Mouse (Mus musculus) lung, postnatal 10 days (tissue): Measurements from ENCODE around the gene Ttc12.
A peak's percentile ranks its signal among the peaks of the same experiment; 100 is the strongest.

Experiments
- DNase-seq: peaks from one replicate; pipeline ENCODE4 v3.0.0; 2021

Ttc12 gene

DNA sequence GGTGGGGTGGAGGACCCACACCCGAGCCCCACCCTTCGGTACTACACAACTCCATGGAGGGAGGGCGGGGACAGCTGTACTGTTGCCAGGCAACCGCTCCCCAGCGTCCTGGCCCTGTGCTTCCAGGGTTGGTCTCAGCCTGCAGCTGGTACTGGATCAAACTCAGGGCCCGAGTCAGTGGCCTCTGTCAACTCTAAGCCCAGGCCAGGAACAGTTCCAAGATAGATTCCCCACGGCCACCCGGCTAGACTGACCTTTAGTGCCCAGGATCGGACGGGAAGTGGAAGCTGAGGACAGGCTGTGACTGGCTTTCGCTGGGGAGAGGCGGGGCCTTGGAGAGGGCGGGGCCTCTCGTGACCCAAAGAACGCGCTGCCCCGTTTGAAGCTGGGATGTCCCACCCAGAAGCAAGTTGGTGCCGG, at the start of gene Ttc12:
TSS of gene Ttc12 (minus strand) at position 334 of the 420 bp plus-strand sequence.
- DNase-seq, result peak; percentile 95

DNA sequence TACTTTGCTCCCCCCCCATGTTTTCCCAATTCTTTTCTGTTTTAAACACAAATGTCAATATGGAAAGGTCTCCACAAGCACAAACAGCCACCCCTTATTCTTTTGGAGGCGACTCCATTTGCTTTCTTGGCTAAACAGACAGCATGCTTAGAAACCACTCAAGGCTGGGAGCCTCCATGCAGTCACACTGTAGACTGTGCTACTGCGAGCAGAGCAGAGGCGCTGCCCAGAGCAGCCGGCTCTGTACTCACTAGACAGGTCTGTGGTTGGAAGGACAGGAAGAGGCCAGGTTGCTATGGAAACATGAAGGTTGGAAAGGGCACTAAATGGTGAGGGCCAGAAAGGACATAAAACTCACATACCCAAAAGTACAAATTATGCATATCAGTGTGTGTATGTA, 48.9 kb upstream of the Ttc12 start:
- DNase-seq, result no peak

DNA sequence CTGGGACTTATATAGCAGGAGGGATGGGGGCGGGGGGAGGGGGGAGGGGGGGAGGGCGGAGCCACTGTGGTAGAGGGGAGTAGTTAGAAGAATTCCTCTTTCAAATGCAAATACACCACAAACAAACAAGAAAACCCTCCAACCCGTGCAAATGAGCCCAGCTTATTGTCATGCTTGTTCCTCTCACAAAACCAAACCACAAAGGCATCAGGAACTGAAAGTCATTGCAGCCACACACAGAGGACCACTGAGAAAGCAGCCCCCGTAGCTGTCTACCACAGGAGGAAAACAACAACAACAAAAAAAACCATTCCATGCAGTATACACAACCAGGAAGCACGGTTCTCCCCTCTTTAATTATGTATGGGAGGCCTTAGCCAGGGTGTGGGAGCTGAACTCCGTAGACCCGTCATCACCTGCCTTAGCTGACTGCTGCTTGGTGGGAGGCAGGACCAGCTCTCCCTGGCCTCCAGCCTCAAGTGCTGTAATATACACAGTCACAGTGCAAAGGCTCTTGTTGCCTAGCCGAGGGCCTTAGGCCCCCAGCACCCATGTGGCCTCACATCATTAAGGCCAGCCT, 48.0 kb upstream of the Ttc12 start:
- DNase-seq, result no peak

DNA sequence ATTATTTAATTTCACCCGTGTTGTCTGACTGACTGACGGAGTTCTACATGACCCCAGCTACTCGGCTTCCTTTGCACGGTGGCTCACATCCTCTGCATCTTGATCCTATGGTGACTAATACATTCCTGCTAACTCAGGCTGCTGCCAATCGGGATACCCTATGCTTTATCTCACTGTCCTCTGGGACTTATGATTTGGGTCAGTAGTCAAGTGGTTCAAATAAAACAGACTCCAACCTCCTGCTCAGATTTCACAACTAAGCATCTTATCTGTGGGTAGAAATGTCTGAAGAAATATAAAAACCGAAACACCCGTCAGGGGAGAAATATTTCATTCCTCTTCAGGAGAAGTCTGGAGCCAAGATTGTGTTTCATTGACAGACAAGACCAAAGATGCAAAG, 47.4 kb upstream of the Ttc12 start:
- DNase-seq, result no peak

DNA sequence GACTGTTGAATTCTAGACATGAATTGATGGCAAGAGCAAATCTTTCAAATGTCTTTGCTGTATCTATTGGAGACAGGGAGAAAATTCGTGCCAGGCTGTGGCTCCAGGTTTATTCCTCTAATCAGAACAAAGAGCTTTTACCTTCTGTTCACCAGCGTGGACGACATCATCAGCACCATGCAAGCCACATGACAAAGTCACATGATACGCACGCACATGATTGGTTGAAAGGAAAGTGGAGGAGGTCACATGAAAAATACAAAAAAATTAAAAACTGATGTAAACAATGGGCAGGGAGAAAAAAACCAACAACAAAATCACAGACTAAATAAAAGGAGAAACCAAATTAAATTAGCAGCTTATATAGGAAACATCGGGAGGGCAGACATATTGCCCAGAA, 45.8 kb upstream of the Ttc12 start:
- no peak for DNase-seq

DNA sequence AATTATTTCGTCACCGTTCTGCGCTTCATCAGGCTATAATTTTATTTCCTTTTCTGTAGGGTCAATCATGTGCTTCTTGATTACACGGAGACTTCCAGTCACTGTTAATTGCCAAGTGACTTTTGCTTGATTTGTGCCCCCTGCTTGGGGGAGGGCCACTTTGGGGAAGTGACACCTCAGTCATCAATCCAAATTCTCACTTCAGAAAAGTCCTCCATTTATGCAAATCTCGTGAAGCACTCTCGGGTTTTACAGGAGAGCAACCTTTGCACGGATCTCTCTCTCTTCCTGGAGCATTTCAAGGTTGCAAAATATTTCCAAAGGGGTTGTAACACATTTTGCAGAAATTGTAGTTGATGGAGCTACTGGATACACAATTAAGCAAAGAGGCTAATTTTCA, 45.2 kb upstream of the Ttc12 start:
- no peak for DNase-seq

DNA sequence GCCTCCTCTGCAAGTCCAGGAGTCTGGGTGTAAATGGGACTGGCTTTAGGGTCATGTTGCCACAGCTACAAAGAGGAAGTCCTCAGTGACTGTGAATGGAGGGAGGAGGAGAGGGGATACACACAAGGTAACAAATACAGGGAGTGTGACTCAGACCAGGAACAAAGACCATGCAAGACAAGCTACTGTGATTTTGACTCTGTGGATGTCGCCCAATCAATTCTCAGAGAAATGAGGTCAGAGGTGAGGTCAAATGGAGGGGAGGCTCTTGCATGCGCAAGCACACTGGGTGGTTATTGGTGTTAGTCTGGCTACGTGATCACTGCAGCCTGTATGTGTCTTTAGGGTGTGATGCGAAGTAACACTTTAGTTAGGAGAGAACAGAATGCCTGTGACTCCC, 44.7 kb upstream of the Ttc12 start:
- no peak for DNase-seq

DNA sequence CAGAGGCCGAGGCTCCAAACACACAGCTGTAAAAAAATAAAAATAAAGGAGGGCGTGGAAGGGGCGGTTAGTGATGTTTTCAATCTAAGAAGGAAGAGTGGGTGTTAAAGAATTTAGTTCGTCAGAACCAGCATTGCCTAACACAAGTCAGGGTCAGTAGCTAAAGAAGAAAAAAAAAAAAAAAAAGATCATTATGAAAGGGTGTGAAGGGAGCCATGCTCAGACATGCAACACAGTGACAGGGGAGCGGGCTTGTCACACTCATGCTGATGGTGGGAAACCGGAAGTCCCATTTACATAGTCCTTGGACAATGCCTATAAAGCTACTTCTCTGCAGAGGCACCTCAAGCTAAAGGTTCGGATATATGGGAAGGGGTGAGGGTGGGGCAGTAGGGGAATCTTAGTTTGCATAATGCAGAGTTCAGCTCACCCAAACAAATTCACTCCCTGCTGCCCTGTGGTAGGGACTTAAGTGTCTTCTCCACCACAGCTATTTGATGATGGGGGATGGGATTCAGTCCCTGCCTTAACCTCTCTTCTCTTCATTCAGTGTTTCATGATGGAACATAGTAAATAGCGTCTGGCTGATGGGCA, 43.4 kb upstream of the Ttc12 start:
- no peak for DNase-seq

DNA sequence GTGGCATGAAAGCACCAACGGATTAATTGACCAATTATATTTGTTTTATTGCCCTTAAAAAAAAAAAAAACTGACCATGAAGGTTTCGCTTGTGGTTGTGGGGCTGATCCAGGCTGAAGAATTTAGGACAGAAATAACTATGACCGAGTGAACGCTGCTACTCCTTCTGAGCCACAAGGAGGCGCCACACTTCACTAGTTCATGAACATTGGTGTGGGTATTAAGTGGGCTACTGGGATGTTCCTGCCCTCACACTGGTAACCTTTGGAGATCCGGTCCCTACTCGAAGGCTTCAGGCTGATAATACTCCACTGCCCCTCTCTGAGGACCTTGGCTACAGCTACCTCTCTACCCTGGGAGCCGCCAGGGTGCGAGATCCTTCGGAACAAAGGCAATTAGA, 42.9 kb upstream of the Ttc12 start:
- peak; percentile 30 for DNase-seq

DNA sequence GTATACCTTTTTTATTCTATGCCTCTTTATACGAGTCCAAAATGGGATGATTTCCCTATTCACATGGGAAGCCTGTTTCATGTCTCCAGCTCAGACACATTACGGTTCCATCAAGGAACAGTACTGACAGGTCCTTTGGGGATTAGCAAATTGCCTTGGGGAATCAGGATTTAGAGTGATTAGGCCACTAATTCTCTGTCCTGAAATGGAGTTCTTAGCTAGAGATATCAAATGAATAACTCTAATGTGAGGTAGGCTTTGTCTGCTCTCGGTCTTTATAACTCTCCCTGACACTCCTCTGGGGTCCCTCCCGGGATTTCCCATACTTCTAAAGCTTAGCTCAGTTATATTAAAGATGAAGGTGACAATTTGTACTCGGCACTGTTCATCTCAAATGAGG, 42.0 kb upstream of the Ttc12 start:
- no peak for DNase-seq

DNA sequence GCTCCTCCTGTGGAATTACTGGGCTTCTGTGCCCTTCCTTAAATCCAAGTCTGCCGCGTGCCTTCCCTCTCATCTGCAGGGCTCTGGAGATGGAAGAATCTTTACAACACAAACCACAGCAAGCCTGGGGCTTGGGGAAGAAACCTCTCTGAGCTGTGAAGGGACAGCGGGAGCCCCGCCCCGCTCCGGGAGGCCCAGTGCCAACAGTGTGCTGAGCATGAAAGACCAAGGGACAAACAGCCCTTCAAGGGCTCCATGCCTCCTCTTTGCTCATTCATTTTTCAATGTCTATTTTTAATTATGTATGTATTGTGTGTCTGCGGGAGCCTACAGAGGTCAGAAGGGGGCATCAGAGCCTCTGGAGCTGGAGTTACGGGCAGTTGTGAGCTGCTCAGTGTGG, 41.3 kb upstream of the Ttc12 start:
- no peak for DNase-seq

DNA sequence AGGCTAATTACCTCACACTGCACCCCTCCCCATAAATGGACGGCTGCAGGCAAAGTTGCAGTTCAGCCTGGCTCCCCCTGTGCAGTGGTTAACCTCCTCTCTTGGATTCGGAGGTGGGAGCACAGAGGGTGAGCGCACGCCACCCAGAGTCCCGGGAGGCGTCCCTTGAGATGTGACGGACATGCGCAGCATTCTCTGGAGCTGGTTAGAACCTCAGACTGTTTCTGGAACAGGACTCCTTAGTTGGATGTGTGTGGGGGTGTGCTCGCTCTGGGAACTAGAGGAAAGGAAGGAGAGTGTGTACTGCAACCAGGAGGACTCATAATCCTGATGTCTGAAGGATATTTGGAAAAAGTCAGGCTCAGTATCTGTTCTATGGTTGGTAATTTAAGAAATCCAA, 38.7 kb upstream of the Ttc12 start:
- DNase-seq, result no peak

DNA sequence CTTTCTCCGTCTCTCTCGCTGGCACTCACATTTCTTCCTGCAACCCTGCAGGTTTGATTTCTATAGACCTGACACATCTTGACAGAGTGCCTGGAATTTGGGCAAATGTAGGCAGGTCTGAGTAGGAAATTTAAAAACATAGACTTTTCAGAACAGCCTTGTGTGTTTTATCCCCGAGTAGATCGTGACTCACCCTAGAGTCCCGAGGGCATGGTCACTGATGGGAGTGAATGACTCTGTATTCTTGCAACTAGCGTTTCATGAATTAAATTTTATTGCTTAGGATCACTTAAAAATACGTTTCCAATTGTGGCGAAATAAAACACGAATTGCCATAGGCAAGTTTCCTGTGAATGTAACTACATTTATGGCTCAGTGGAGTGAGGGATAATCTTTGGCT, 37.9 kb upstream of the Ttc12 start:
- no peak for DNase-seq

DNA sequence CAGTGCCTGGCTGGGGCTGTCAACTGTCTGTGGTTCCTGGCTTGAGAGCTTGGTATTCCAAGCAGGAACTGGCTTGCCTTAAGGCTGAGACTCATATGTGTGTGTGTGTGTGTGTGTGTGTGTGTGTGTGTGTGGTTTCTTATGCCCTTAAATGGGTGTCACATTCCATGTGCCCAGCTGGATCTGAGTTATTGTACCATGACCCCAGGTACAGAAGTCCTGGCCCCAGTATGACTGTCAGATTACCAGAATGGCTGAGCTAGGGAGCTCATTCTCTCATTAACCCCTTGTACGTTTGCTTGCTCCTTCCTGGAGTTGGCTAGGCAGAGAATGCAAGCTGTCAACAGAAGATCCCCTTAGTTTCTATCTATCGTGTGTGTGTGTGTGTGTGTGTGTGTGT, 28.3 kb upstream of the Ttc12 start:
- no peak for DNase-seq

DNA sequence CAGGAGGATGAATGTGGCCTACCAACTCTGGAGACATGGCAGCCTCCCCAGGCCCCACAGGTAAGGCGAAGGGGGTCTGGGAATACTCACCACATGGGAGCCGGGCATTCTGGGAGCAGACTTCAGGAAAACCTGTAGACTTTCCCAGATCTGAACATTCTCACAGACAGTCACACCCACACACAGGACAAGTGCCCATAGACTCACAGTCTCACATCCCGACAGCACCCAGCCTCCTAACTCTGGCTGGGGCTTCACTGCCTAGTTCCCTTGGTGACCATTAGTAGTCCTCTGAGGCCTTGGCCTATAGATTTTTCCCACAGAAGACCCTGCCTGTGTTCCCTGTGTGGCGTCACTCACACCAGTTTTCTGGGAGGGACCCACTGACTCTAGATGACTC, 24.6 kb upstream of the Ttc12 start:
- DNase-seq, result no peak

DNA sequence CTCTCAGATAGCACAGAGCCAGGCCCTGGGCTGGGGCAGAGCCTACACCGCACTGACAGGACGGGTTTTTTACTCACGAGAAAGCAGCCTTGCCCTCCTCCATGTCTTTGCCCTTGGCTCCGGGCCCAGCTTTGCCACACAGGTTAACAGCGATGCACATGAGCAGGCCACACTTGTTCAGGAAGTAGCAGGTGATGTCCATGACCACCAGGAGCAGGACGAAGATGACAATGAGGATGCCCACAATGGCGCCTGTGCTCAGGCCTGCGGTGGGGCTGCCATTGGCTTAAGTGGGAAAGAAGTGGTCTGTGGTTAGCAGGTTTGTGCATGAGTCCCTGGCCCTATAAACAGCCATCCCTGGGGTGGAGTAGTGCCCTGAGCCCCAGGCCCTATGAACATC, 23.6 kb upstream of the Ttc12 start:
- no peak for DNase-seq

DNA sequence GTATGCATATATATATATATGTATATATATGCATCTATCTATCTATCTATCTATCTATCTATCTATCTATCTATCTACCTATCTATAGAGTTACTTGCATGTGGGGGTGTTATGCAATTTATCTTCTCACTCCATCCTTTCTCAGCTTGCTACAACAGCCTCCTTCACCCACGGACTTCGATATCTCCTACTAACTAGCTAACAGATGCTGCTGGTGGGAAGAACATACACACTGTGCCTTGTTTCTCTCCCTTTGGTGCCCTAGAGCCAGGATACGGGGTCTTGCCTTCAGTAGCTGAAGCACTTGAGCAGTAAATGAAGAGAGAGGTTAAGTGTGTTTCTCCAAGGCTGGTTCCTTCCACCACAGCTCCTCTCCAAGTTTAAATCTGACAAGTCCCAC, 23.1 kb upstream of the Ttc12 start:
- no peak for DNase-seq

DNA sequence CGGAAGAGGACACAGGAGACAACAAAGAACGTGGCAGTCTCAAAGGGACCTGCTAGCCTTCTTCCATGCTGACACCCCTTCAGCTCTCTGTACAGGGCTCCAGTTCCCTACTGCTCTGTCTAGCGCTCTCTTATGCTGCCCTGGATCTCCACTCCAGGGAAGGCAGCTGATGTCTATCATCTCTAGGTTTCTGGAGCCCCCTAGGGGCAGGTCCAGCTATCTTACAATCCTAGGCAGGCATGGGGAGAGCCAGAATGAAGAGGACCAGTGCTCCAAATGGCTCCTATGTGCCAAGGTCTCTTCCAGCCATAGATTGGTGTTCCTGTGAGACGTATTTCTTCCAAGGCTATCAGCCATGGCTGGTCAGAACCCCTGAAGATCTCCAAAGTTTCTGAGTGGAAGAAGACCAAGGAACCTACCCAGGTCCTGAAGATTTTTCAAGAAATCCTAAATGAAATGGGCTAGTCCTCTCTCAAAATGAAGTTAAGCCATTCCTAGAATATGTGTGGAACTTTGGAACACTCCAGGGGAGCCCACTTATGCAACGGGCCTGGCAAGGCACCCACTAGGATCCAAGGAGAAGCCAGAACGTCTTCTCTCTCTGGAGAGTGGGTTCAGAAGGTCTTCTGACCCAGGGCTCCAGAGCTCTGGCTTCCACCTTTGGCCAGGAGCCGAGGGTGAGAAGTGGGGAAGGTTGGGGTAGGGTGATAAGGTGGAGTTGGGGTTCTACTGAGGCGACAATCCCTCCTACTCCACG, 22.0 kb upstream of the Ttc12 start:
- DNase-seq, result peak; percentile 32

DNA sequence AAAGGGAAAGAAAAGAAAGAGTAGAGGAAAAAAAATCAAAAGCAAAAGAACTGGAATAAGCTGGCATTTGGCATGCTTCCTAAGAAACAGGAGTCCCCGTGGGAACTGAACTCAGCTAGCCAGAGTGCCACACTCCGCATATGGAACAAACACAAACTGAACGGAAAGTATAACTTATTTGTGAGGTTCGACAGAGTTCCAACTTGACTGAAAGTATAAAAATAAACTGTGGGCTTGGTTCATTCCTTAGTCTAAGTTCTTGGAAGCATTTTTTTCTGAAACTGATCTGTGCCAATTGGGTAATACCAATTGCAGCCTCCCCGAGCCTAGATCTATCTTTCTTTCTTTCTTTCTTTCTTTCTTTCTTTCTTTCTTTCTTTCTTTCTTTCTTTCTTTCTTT, 18.6 kb upstream of the Ttc12 start:
- DNase-seq, result no peak

DNA sequence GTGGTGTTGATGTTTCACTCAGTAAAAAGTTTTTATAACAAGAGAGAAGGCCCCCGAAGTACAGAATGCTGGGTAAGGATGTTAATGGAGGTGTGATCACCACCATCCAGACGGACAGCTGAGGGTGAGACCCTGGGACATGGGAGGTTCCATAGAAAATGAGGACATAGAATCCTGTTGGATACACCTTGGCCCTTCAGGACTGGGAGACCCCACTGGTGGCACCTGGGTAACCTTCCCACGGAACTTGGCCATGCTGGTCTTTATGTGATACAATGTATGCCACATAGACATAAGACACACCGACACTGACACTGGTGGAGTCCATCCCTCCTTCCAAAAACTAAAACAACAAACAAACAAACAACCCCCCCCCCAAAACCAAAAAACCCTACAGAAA, 16.2 kb upstream of the Ttc12 start:
- no peak for DNase-seq

DNA sequence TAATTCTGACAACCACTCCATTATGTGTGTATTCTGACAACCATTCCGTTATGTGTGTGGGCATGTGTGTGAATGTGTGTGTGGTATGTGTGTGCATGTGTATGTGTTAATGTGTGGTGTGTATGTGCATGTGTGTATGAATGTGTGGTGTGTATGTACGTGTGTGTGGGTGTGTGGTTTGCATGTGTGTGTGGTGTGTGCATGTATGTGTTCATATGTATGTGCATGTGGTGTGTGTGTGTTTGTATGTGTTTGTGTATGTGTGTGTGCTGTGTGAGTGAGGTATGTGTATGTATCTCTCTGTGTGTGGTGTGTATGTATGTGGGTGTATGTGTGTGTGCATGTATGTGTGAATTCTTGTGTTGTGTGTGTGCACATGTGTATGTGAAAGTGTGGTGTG, 13.9 kb upstream of the Ttc12 start:
- DNase-seq, result no peak

DNA sequence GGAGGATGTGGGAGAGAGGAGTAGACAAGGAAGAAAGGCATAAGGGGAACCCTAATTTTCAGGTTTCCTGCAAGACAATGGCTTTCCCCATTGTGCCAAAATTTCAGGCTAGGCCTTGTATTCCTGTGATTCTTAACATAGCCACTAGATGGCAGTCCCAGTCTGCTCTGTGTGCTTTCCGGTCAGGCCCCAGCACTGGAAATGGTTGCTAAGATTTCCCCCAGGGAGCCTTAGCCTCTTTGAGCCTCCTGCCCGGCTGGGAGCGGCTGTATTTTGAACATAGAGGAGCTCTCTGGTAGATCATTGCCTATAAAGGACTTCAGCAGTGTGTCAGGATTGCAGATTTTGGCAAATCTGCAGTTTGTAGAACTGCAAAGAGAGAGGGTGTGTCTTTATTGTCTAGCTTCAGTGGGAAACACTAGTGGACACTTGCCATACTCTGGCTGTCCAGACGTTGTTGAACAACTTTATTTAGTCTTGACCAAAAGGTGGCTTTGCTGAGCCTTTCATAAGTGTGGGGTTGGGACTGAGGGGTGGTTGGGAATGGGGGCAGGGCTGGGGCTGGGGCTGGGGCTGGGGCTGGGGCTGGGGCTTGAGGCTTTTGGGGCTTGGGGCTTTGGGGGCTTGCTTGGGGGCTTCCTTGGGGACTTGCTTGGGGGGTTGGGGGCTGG, 8.1 kb upstream of the Ttc12 start:
- peak; percentile 76 for DNase-seq

DNA sequence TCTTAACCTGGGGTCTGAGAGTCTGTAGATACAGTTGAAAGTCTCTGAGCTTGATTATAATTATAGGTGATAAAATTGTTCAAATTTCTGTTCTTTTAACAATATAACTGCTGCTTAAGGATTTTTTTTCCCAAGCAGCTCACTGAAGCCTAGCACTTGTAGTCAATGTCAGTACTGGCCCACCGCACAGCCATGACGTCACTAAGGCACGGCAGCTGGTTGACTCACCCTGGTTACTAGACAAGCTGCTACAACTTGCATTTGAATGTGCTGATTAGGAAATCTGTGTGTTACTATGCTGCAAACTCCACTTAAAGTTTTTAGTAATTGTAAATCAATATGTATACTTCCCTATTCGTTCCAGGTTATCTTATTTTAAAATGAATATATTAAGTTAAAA, 4.6 kb upstream of the Ttc12 start:
- no peak for DNase-seq
